Mouse (Mus musculus) ovary, postnatal 14 days (tissue): ENCODE results near the gene Sap30l.
A peak's percentile ranks its signal among the peaks of the same experiment; 100 is the strongest.

Experiments used
- DNase-seq: peaks from one replicate; pipeline ENCODE4 v3.0.0; 2022; ENCODE audit warnings: low spot score

Gene Sap30l

DNA sequence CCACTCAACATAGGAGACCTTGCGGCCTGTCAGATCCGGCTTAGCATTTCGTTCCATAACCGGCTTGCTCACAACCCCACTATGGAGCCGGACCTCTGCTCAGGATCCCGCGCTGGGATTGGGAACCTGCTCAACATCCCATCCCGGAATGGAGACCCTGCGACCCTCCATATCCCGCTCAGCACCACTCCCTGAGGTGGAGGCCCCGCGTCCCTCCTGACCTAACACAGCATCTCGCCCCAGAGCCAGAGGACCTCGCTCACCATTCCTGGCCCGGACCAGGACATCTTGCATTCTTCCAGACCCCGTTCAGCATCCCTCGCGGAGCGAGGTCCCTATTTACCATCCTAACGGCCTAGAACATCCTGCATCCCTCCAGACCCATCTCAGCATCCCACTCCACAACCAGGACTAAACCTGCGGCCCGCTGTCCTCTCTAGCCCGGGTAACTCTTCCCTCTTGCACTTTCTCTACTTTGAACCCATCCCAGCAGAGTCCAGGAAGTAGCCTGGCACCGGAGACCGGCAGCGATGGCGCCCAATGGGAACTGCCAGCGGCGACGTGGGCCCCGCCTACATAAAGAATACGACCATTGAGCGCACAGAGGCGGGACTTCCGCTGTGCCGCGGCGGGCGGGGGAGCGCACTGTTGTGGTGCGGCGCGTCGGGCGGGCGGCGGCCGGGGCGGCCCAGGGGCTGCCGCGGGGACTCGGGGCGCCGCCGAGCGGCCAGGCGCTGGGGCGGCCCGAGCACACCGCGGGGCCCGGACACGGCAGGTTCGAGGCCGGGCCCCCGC is at the start of gene Sap30l:
TSS of gene Sap30l (plus strand) at position 667 of the 795 bp plus-strand sequence.
- DNase-seq: peak; percentile 94

DNA sequence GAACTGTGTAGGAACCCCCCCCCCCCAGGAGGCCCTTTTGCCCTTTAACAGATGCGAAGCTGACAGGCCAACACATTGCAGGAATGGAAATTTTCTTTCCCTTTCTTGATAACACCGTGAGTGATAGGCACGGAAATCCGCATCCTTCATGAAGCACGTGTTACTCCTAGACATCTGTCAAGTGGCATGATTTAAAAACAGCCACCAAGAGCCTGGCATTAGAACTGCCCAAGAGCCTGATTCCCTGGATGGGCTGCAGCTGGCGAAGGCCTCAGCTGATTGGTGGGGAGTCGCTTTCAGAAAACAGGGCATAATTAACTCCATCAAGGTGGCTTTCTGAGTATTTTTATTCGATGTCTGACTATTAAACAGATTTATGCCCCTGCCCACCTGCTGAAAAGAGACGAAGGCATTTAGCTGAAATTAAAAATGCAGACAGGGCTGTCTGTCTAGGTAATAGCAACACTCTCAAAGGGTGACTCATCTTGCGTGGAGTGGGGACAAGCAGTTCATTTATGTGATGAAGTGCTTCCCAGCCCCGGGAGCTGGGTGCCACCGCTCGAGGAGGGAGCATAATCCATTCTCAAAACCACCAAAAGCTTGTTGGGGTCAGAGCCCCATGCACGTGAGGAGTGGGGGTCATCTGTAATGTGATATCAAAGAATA is 47.8 kb upstream of the Sap30l start:
- DNase-seq: no peak

DNA sequence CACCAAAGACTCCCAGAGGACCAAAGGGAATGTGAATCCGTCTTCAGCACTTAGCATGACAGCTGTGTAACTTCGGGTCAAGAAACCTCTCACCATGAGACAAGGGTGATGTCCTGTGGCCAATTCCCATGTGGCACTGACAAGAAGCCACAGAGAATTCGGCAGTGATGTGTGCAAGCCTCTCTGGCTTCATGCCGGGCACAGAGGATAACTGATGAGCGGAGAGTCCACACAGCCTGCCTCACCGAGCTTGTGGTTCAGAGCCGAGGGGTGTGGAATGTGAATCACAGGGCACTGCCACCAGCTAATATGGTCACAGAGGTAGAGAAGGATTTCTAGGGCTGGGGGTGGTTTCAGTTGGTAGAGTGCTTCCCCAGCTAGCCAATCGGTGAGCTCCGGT is 42.8 kb upstream of the Sap30l start:
- DNase-seq: no peak

DNA sequence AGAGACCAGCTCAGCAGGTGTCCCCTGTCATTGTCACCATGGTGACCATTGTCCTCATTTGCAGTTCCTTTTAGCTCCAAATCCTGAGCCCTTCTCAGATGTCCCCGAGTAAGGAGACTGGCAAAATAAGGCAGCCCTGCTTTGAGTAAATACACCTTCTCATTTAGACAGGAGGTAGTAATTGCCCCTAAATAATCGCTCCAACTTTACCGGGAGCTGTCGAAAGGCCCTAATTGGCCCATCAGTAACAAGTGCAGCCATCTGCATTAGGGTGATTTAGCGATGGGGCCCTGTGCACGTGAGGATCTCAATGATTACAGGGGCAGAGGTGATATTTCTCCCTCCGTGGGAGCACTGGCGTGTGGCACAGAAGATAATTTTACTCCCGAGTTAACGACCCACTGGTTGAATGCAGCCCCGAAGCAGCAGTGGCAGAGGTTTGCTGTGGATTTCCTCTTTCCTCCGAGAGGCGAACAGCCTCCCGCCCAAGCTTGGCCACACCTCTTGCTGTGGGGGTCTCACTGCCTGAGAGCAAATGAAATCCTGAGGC is 40.9 kb upstream of the Sap30l start:
- DNase-seq: no peak

DNA sequence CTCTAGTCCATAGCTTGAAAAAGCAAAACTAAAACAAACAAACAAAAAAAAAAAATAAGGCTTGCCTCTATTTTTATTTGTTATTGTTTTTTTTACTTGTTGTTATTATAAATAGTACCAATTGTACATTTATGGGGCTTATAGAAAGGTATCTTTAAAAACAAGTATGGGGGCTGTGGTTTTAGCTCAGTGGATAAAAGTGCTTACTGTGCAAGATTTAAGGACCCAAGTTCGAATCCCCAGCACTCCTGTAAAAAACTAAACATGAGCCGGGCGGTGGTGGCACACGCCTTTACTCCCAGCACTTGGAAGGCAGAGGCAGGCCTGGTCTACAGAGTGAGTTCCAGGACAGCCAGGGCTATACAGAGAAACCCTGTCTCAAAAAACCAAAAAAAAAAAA is 40.1 kb upstream of the Sap30l start:
- DNase-seq: no peak

DNA sequence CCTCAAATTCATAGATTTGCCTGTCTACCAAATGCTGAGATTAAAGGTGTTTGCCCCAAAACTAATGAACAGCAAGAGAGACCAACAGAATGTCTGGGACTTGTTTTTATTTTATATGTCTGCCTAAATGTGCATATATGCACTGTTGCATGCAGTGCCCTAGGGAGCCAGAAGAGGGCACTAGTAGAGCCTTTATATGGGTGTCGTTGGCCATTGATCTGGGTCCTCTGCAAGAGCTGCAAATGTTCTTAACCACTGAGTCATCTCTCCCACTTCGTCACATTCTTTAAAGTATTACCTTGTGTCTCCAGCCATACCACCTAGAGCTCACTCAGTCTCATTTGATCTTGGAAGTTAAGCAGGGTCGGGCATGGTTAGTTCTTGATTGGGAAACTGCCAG is 37.3 kb upstream of the Sap30l start:
- DNase-seq: no peak

DNA sequence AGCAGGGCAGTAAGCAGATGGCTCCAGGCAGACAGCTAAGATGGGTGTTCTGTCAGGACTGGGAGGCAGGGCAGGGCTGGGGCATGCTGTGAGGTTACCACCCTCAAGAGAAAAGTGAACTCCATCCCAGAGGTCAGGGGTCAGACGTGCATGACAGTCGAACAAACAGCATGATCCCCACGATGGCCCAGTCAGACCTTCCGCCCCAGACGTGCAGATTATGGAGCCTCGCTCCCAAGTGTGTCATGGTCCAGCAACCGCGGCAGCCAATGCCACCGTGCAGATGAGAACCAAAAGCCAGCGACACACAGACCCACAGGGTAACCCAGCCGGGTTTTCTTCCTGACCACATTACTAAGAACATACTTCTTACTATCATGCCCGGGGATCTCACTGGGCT is 34.8 kb upstream of the Sap30l start:
- DNase-seq: no peak

DNA sequence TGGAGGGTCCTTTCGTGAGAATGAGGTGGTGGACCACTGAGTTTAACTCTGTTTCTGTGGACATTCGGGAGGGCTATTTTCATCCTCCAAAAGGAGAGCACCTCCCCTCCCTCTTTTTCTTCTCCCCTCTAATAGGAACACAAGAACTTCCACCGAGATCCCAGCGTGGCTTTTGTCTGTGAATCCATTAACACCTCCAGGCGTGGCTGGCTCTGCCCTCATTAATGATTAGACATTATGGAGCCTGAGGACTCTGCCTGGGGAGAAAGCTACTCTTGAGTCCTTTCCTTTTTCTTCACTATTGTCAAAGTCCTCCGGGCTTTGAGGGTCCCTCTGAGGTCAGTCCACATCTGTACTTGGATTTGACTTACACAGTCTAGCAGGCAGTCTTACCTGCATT is 34.3 kb upstream of the Sap30l start:
- DNase-seq: no peak

DNA sequence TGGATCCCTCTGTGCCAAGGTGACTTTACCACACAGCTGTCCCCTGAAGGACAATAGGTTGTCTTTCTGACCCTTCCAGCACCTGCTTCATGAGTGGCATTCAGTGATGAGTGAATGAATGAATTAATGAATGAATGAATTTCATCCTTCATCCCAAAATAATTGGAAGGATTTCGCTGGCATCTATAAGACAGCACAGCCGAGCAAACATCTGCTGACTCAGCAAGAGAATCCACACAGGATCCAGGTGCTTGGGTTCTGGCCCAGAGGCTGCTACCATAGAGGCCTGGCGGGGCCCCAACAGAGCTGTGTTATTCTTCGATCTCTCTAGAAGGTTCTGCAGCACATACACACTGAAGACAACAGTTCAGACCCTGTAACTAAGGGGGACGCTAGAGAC is 30.7 kb upstream of the Sap30l start:
- DNase-seq: no peak

DNA sequence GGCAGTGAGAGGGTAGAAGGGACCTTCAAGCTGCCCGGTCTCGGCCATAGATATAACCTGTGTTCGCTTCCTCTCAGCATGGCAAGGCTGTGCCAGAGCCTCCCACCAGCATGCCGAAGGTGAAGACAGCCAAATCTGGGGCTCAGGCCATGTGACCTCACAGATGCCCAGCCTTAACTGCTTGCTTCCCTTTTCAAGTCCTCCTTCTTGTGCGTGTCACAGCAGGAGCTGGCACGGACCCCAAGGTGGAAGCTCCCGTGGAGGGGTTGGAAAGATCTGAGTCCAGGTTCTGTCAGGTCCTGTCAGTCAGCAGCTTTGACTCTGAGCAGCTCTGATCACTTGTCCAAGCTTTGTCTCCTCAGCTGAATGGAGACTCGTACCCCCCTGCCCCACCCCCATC is 29.8 kb upstream of the Sap30l start:
- no peak for DNase-seq

DNA sequence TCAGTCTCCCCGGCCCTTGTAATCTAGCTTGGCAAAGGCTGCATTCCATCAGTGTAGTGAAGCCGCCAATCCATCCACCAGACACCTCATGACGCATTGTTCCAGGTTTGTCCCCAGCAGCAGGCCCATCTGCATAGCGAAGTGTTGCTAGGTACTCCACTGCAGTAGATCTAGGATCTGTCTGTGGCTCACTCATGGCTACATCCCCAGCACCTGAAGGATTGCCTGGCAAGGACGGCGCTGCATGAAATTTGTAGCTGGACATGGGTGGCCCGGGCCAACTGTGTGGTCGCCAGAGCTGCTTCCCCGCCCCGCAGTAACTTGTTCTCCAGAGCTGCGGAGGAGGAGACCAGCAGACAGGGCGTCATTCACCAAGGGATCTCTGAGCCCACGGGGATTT is 28.0 kb upstream of the Sap30l start:
- no peak for DNase-seq

DNA sequence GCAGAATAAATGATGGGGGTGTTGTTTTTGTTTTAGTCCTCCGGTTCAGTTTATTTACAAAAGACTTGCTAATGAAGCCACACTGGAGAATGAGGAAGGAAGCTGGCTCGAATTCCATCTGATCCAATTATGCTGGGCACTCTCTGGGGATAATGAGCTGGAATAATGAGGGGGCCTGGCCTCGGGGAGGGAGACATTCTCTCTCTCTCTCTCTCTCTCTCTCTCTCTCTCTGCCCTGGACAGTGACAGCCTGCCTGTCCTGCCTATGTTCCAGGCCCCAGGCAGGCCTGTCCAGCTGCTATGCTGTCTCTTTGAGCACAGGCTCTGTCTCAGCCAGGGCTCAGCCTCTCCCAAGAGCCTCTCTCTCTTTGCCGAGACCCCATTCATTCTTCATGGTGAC is 27.5 kb upstream of the Sap30l start:
- DNase-seq: no peak

DNA sequence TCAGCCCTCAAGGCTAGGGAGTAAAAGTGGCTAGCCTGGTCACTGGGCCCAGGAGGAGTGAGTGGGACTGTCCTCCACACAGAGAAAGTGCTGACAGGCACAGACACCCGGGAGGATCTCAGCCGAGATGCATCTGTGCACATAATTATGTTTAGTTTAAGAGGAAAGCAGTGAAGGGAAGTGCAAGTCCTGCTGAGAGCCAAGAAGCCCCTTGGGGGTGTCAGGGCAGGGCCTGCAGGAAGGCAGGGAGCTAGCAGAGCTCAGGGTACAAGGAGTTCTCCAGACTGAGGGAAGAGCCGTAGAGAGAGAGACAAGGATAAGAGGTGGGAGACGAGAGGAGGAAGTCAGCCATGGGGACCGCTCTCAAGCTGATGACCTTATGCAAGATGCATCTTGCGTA is 25.6 kb upstream of the Sap30l start:
- no peak for DNase-seq

DNA sequence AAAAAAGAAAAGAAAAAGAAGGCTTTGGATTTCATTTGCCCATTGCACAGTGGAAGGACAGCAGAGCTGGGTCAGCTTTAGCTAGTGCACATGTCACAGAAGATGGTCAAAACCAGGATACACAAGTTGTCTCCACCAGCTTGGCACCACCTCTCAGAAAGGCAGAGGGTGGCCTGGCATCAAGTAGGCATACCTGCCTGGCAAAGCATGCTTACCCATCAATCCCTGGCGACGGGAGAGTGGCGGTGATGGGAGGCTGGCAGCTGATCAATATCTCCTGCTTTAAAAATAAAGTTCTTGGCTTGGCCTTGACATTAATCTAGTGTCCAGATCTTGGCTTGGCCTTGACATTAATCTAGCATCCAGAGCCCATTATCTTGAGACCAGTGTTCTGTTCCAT is 24.9 kb upstream of the Sap30l start:
- DNase-seq: no peak

DNA sequence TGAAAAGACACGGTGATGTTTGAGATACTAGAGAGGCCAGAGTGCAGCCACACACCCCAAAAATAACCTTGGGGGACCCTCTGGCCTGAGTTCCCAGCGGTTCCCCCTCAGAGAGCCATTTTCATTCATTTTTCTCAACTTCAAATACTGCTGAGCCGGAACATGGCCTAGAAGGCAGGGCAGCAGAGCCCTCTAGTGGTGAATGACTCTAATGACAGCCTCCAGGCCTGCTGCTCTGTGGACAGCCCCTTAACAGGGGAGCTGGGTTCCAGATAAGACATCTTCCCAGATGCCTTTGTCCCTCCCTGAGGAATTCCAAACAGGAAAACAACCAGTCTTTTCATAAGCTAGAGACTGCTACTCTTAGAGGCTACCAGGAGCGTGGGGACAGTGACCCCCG is 23.1 kb upstream of the Sap30l start:
- DNase-seq: peak; percentile 28

DNA sequence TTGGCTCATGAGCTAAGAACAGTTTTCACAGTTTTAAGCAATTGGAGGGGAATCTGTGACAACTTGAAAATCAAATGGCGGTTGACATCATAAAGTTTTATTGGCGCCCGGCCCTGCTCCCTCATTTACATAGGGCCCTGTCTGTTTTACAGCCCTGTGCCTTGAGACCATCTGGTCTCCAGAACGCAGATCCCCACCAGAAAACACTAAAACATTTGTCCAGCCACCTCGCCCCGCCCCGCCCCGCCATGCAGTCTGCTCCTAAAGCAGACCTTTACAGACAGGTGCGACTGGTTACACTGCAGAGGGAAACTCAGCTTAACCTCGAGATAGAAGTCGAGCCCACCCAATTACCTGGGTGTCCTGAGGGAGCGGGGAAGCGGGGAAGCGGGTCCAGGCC is 21.6 kb upstream of the Sap30l start:
- DNase-seq: no peak

DNA sequence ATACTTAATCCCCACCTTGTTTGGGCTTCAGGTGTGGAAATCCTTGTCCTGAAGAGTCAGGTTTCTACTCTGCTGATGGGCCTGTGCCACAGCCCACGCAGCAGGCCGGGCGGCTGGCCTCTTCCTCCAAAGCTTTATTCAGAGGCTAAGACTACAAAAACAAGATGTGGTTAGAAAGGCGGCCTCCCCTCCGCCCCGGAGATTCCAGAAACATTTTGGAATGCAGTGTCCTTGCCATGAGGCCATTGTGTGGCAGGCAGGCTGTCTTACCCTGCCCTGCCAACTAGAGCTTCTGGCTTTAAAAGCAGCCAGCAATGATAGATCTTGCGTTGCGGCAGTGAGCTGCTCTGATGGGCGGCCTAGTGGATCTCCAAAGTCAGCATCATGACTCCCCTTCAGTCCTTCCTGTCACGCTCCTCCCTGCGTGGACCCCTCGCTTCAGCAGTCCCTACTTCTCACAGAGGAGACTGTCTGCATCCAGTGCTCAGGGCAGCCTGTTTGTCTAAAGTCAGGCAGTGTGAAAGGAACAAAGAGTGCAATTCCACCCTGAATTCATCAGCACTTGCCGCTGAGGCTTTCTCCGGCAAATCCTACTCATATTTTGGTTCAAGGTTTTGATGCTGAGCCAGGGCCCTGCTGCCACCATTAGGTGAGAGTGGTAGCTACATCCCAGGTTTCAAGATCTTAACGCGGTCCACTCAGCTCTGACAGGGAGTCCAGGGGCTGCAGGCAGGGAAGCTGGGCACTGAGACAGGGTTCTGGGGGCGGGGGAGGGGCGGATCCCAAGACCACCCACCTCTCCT is 14.6 kb upstream of the Sap30l start:
- peak; percentile 30 for DNase-seq

DNA sequence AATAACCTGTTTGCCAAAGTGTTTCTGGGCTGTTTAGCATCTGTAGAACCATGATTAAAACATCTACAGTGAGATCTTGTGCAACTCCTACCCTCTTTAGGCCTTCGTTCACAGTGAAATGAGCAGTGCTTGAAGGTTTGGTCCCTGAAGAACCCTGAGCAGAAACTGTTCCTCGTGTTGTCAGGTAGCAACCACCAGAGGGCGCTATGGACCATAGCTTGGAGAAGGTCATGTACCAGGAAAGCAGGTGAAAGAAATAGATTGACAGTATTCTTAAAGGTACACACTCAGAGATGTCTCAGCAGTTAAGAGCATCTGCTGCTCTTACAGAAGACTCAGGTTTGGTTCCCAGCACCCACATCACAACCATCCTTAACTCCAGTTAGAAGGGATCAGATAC is 13.5 kb upstream of the Sap30l start:
- DNase-seq: peak; percentile 36

DNA sequence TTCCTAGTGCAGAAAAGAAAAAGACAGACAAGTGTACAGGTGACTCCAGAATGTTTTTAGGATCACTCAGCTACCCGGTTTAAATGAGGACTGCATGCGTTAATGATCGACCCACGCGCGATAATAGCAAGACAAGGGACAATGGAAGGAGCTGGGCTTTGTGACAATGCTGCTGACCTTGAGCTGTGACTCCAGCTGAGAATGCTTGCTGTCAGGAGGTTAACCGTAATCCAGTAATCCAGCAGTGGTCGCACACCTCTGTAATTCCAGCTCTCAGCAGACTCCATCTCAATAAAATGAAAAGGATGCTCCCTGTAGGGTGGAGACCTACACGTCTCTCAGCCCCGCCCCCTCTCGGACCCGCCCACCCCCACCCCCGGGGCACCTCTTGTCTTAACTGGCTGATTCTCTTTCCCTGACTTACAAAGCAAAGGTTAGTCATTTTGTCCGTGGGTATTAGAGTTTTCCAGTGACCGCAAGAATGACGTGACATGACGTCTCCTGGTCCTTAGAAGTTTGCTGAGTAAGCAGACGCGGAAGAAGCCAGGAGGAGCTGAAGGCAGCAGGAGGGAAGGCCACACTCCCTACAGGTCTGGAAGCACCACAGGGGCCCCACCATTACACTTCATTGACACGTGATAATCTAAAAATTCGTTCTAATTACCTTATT is 10.4 kb upstream of the Sap30l start:
- DNase-seq: no peak

DNA sequence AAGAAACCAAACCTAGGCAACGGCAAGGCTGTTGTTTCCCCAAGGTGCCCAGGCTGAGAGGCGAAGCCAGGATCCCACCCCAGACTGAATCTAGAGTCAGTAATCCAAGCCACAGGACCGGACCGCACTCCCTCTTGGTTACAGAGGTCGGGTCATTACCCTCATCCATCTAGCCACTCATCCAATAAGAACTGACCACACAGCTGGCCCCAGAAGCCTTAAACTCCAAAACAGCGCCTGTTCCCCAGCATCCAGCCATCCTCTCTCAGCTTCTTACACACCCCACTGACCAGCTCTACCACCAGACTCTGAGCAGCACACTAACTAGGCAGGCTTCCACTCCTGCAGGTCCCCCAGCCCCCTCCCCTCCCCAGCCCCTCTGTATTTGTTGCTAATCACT is 6.4 kb upstream of the Sap30l start:
- DNase-seq: no peak

DNA sequence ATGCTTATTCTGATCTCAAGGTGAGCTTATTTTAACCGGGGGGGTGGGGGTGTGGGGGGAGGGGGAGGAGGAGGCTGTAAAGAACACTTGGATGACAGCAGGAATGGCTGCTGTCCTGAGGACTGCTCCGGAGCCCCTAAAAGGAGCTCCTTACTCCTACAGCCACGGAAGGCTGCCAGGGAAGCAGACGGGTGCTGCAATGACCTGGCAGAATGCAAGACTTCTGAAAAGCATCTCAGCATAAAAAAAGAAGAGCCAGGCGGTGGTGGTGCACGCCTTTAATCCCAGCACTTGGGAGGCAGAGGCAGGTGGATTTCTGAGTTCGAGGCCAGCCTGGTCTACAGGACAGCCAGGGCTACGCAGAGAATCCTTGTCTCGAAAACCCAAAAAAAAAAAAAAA is 3.6 kb upstream of the Sap30l start:
- no peak for DNase-seq

DNA sequence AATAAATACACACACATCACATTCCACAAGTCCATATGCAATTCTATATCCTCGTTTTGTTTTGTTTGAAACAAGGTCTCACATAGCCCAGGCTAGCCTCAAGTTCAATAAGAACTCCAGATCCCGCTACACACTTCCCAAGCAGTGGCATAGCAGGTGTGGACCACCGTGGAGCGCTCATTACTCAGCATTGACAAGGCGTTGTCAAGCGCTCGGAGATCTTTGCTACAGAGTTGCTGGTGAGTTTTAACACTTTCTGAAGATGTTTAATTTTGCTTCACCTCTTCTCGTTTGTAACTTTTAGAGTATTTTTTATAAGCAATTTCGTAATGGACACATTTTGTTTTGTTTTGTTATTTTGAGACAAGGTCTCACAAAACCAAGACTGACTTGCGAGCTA is 2.0 kb upstream of the Sap30l start:
- no peak for DNase-seq
